Mouse (Mus musculus) MEL (cell line): ENCODE results near the gene Ap4b1. TPM values are rescaled to one million over a fixed set of nuclear protein-coding genes. Genes with fewer than 3 reads are reported as not detected.

Source experiments
- DNase-seq: peaks from one replicate; pipeline ENCODE4 v3.0.0; 2011; ENCODE audit warnings: low read depth, low spot score
- H3K27ac ChIP-seq: 2 replicates; pipeline ENCODE4 v1.5.1; 2012; ENCODE audit warnings: low read depth, mild to moderate bottlenecking, control low read depth, low read length, moderate library complexity; ENCODE audit not compliant: control insufficient read depth
- H3K27me3 ChIP-seq, 2 experiments: fragments of 150-350 bp in 1 of 2; sonication (generic) in 1 of 2; 2 replicates each; pipeline ENCODE4 v1.6.1; 2012; ENCODE audit warnings: low read length in 2 of 2, mild to moderate bottlenecking in 2 of 2, improper control_type of control experiment in 1 of 2, moderate library complexity in 1 of 2; ENCODE audit not compliant: insufficient read depth in 2 of 2, control insufficient read depth in 1 of 2
- H3K36me3 ChIP-seq, 2 experiments: 2 replicates each; pipeline ENCODE4 v1.6.1; 2012 to 2014; ENCODE audit warnings: low read length in 2 of 2, improper control_type of control experiment in 1 of 2, inconsistent platforms in 1 of 2, mild to moderate bottlenecking in 1 of 2; ENCODE audit not compliant: insufficient read depth in 2 of 2, control insufficient read depth in 1 of 2
- H3K4me1 ChIP-seq, 2 experiments: fragments of 150-350 bp in 1 of 2; sonication (generic) in 1 of 2; 2 replicates each; pipeline ENCODE4 v1.6.1; 2012; ENCODE audit warnings: low read length in 2 of 2, improper control_type of control experiment in 1 of 2, mild to moderate bottlenecking in 1 of 2; ENCODE audit not compliant: insufficient read depth in 2 of 2, control insufficient read depth in 1 of 2
- H3K4me3 ChIP-seq, 2 experiments: fragments of 150-350 bp in 1 of 2; sonication (generic) in 1 of 2; 2 replicates each; pipeline ENCODE4 v1.5.1; 2012; ENCODE audit warnings: low read depth in 2 of 2, low read length in 2 of 2, mild to moderate bottlenecking in 2 of 2, moderate library complexity in 2 of 2, control low read depth in 1 of 2, improper control_type of control experiment in 1 of 2; ENCODE audit not compliant: control insufficient read depth in 1 of 2, insufficient read depth in 1 of 2
- H3K79me2 ChIP-seq: 2 replicates; pipeline ENCODE4 v1.6.1; 2012; ENCODE audit warnings: mild to moderate bottlenecking, low read length, moderate library complexity; ENCODE audit not compliant: control insufficient read depth, poor library complexity, insufficient read depth
- H3K9ac ChIP-seq: 2 replicates; pipeline ENCODE4 v1.6.1; 2012; ENCODE audit warnings: low read depth, mild to moderate bottlenecking, control low read depth, low read length, moderate library complexity; ENCODE audit not compliant: control insufficient read depth, poor library complexity, severe bottlenecking
- H3K9me3 ChIP-seq: fragments of 150-350 bp; sonication (generic); replicated peaks from 2 replicates; pipeline ENCODE4 v1.6.1; 2012; ENCODE audit warnings: mild to moderate bottlenecking, low read length, improper control_type of control experiment, moderate library complexity; ENCODE audit not compliant: insufficient read depth
- CHD1 ChIP-seq: IDR thresholded peaks from 2 replicates; pipeline ENCODE4 v1.6.1; 2012; ENCODE audit warnings: low read depth, mild to moderate bottlenecking, inconsistent platforms, low read length, improper control_type of control experiment
- CHD2 ChIP-seq: IDR thresholded peaks from 2 replicates; pipeline ENCODE4 v1.6.1; 2011; ENCODE audit warnings: low read length, improper control_type of control experiment
- E2F4 ChIP-seq: IDR thresholded peaks from 2 replicates; pipeline ENCODE4 v1.6.1; 2011; ENCODE audit warnings: low read depth, low read length, improper control_type of control experiment, borderline replicate concordance
- GABPA ChIP-seq: IDR thresholded peaks from 2 replicates; pipeline ENCODE4 v1.6.1; 2012; ENCODE audit warnings: low read depth, mild to moderate bottlenecking, inconsistent platforms, low read length, improper control_type of control experiment, moderate library complexity
- GATA1 ChIP-seq: IDR thresholded peaks from 2 replicates; pipeline ENCODE4 v1.6.1; 2011; ENCODE audit warnings: low read depth, low read length, improper control_type of control experiment
- KAT2A ChIP-seq: conservative IDR thresholded peaks from 2 replicates; pipeline ENCODE4 v1.6.1; 2012; ENCODE audit warnings: low read depth, low read length, improper control_type of control experiment, inconsistent platforms
- MAX ChIP-seq: IDR thresholded peaks from 2 replicates; pipeline ENCODE4 v1.6.1; 2011; ENCODE audit warnings: low read length, improper control_type of control experiment
- MEF2A ChIP-seq: IDR thresholded peaks from 2 replicates; pipeline ENCODE4 v1.6.1; 2014; ENCODE audit warnings: low read depth, mild to moderate bottlenecking, inconsistent platforms, low read length, improper control_type of control experiment; ENCODE audit not compliant: poor library complexity, insufficient replicate concordance, severe bottlenecking; ENCODE audit errors: extremely low read depth
- MYB ChIP-seq: IDR thresholded peaks from 2 replicates; pipeline ENCODE4 v1.6.1; 2011; ENCODE audit warnings: mild to moderate bottlenecking, low read depth, low read length, improper control_type of control experiment
- NRF1 ChIP-seq: IDR thresholded peaks from 2 replicates; pipeline ENCODE4 v1.6.1; 2014; ENCODE audit warnings: low read depth, mild to moderate bottlenecking, inconsistent platforms, low read length, improper control_type of control experiment, moderate library complexity; ENCODE audit not compliant: poor library complexity, insufficient read depth, severe bottlenecking
- POLR2AphosphoS2 ChIP-seq: IDR thresholded peaks from 2 replicates; pipeline ENCODE4 v1.6.1; 2011; ENCODE audit warnings: low read length, improper control_type of control experiment
- SMC3 ChIP-seq: IDR thresholded peaks from 2 replicates; pipeline ENCODE4 v1.6.1; 2011; ENCODE audit warnings: low read depth, low read length, improper control_type of control experiment
- UBTF ChIP-seq: IDR thresholded peaks from 2 replicates; pipeline ENCODE4 v1.6.1; 2012; ENCODE audit warnings: low read depth, mild to moderate bottlenecking, inconsistent platforms, low read length, improper control_type of control experiment, moderate library complexity, borderline replicate concordance; ENCODE audit not compliant: insufficient read depth
- USF1 ChIP-seq: IDR thresholded peaks from 2 replicates; pipeline ENCODE4 v1.6.1; 2014; ENCODE audit warnings: low read depth, mild to moderate bottlenecking, inconsistent platforms, low read length, improper control_type of control experiment, moderate library complexity
- ZC3H11A ChIP-seq: IDR thresholded peaks from 2 replicates; pipeline ENCODE4 v1.6.1; 2012; ENCODE audit warnings: low read depth, mild to moderate bottlenecking, inconsistent platforms, low read length, improper control_type of control experiment
- polyA plus RNA-seq, 2 experiments: library from polyadenylated mRNA; stranded (reverse) in 1 of 2; unstranded in 1 of 2; fragments of >175 nt in 1 of 2; fragments of >200 nt in 1 of 2; gene quantifications; 2 replicates each; pipeline versions ENCODE4 v1.2.1 to v1.2.4; 2012; ENCODE audit warnings: low replicate concordance in 2 of 2, low read depth in 1 of 2; ENCODE audit not compliant: insufficient read length in 2 of 2, insufficient read depth in 1 of 2, missing spikeins in 1 of 2
- total RNA-seq: library from RNA; depleted of rRNA; stranded (reverse); fragments of 300-350 nt; gene quantifications from 2 replicates; pipeline ENCODE4 v1.2.3, GENCODE M21; 2012

Ap4b1 gene
- total and polyA plus RNA-seq, 3 experiments = 15.1 to 20.2 TPM; not detected in 1

GRCm38 (mm10) chr3:103777940-103778339 is 31.4 kb upstream of the Ap4b1 start:
- peaks cover 0 to 4% of the 10 kb centered on the region in 2 experiments; a peak in 3 of 4 replicates for H3K4me1 ChIP-seq
- DNase-seq = no peak
- no peaks in the 10 kb centered on the region for H3K9me3 ChIP-seq
- peaks cover 40% of the 10 kb centered on the region for H3K79me2 ChIP-seq
- H3K36me3 ChIP-seq = peaks cover 10 to 12% of the 10 kb centered on the region in 2 experiments
- no peak overlapping the region for H3K9ac ChIP-seq
- no peak for TF ChIP-seq SMC3
- TF ChIP-seq MYB = no peak
- no peak for TF ChIP-seq MEF2A
- no peak for TF ChIP-seq CHD2
- no peak for TF ChIP-seq USF1
- TF ChIP-seq MAX = no peak
- H3K27me3 ChIP-seq = no peaks in the 10 kb centered on the region
- H3K27ac ChIP-seq = no peak overlapping the region
- no peak overlapping the region for H3K4me3 ChIP-seq

- H3K9me3 ChIP-seq = no peaks in the 10 kb centered on the region
- H3K27me3 ChIP-seq = no peaks in the 10 kb centered on the region
- H3K9ac ChIP-seq = no peak overlapping the region
- H3K79me2 ChIP-seq = peaks cover 42% of the 10 kb centered on the region
- TF ChIP-seq POLR2AphosphoS2 (no peak), E2F4 (no peak), GABPA (no peak), UBTF (no peak)
- peaks cover 0 to 3% of the 10 kb centered on the region in 2 experiments for H3K4me1 ChIP-seq
- no peak overlapping the region for H3K27ac ChIP-seq
- peaks cover 10 to 13% of the 10 kb centered on the region in 2 experiments for H3K36me3 ChIP-seq
- no peak for DNase-seq
- H3K4me3 ChIP-seq = no peak overlapping the region
Observed at GRCm38 (mm10) chr3:103778660-103779059, 30.7 kb upstream of the Ap4b1 start.

GRCm38 (mm10) chr3:103779183-103779582 is 30.1 kb upstream of the Ap4b1 start:
- Histone ChIP-seq H3K9me3 (no peaks in the 10 kb centered on the region), H3K27ac (no peak overlapping the region), H3K4me3 (no peak overlapping the region), H3K9ac (no peak overlapping the region), H3K27me3 (no peaks in the 10 kb centered on the region), H3K79me2 (peaks cover 46% of the 10 kb centered on the region), H3K36me3 (peaks cover 8 to 13% of the 10 kb centered on the region in 2 experiments), H3K4me1 (peaks cover 0 to 3% of the 10 kb centered on the region in 2 experiments)
- no peak for TF ChIP-seq CHD1
- 0 out of 2 replicates have a peak, but pooled peaks have one; percentile 30 for TF ChIP-seq GATA1
- no peak for TF ChIP-seq NRF1
- no peak for TF ChIP-seq KAT2A
- no peak for TF ChIP-seq ZC3H11A
- no peak for TF ChIP-seq UBTF
- TF ChIP-seq MEF2A = no peak
- DNase-seq = peak; percentile 26
